Mouse (Mus musculus) liver, adult 10 weeks (tissue): ENCODE measurements around the gene Adcy4. TPM values are rescaled to one million over a fixed set of nuclear protein-coding genes. Genes with fewer than 3 reads are reported as not detected.

Source experiments
- polyA plus RNA-seq: library from polyadenylated mRNA; stranded (reverse); fragments of 350-450 nt; fragmentation: Illumina TruSeq; extraction: RNeasy Lipid Tissue Mini Kit (QIAGEN cat#74804); gene quantifications from one replicate; pipeline ENCODE4 v1.2.3, GENCODE M21; 2014; ENCODE audit warnings: low read depth, low replicate concordance

The Adcy4 gene
- polyA plus RNA-seq: 0.58 TPM

DNA sequence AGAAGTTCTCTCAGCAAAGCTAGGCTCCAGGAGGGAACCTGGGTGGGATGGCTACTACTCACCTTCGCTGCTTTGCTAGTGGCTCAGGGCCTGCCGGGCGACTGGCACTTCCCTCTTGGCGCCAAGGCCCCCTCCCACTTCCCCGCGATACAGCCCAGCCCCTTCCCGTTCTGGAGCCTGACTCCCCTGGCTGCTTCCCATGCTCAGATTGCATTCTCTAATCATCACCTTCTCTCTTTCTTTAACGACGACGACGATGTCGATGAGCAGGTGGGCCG, at the start of gene Adcy4:
Gene Adcy4 (minus strand): TSS at position 138 of the 278 bp plus-strand sequence.

GRCm38 (mm10) chr14:55822991-55823762, 39.3 kb upstream of the Adcy4 start, which contains the start of gene Nfatc4:
Gene Nfatc4 (plus strand): TSS chr14:55823144.

GRCm38 (mm10) chr14:55788256-55789050, 4.6 kb upstream of the Adcy4 start, which contains the start of gene Ripk3:
Gene Ripk3 (minus strand): TSS chr14:55788865.

GRCm38 (mm10) chr14:55765696-55766095, 18.2 kb downstream of the Adcy4 start, which contains the start of gene Ltb4r1:
Gene Ltb4r1 (plus strand): TSS chr14:55765962.

DNA sequence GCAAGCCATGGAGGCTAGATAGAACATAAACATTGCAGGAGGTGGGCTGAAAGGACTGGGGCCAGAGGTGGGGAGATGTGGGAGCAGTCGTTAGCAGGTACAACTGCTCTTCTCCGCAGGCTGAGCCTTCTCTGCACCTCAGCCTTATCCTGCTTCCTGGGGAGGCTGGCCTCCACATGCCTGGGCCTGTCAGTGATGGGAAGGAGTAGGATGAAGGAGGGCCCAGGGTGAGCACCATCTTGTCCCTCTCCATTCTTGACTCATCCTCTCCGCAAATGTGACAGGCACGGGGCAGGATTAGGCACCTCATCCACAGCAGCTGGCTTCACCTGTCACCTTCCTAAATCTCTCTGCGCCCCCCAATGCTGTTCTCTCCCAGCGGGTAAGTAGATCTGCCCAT, 22.7 kb downstream of the Adcy4 start, which contains the start of gene Ltb4r2:
Gene Ltb4r2 (plus strand): TSS at position 266 of the 400 bp plus-strand sequence.

DNA sequence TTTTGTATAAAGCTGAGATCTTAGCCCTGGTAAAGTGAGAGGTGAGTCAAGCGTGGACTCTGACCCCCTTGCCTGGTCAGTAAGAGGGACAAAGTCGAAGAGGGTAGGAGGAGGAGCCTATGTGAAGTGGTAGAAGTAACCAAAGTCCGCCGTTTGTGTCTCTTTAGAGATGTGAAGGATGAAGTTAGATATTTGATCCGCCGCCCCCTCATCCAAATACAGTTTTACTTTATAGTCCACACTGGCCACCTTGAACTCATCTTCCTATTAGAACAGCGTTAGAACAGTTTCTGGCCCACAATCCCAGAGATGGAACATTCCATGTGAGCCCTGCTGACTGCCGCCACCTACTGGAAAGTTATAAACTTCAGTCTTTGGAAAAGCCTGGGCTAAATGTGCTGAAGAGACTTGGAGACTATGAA, 25.5 kb downstream of the Adcy4 start, which contains the start of gene Cideb:
Gene Cideb (minus strand): TSS at position 96 of the 422 bp plus-strand sequence.

GRCm38 (mm10) chr14:55745180-55745860, 38.6 kb downstream of the Adcy4 start, which contains the start of the genes Dhrs1 and Nop9:
Gene Dhrs1 (minus strand): TSS chr14:55745690.
Gene Nop9 (plus strand): TSS chr14:55745693.

DNA sequence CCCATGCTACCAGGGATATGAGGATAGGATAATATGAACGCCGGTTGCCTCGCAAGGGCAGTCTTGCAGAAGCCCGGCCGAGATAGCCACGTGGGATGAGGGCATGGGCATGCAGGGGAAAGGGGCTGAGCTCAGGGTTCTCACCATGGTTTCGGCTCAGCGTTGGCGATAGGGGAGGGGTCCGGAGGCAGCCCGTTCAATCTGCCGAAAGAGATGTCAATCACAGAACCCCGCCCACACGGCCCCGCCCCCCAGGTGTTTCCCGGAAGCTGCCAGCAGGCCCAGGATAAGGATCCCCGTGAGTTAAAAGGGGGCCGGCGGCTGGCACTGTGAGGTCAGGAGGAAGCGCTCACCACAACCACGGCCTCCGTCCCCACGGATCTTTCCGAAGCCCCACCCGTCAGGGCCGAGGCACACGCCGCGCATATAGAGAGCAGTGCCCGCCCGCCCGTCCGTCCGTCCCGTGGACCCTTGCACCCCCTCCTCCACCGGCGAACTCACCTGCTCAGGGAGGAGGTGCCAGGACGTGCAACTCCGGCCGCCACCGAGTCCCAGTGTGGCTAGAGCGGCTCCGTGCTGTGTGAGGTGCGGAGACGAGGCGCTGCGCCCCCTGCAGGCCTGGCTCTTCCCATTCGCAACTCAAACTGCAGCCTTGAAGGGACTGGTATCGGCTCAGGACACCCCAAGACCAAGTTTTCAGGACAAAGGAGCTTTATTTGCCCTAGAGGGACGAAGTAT, 62.0 kb downstream of the Adcy4 start, which contains the start of gene Rabggta:
Gene Rabggta (minus strand): TSS at position 564 of the 738 bp plus-strand sequence.

Other genes starting within 250 kb of the Adcy4 start
- 0.24 TPM for gene Pck2, start 243.8 kb downstream of the Adcy4 start, polyA plus RNA-seq
- gene Dcaf11, start 224.1 kb downstream of the Adcy4 start, polyA plus RNA-seq: 82.7 TPM
- gene A730061H03Rik, start 223.7 kb downstream of the Adcy4 start, polyA plus RNA-seq: not detected
- gene Fitm1, start 208.5 kb downstream of the Adcy4 start, polyA plus RNA-seq: 0.87 TPM
- gene Psme1, start 206.0 kb downstream of the Adcy4 start, polyA plus RNA-seq: 149 TPM
- 9.1 TPM for gene Emc9, start 198.8 kb downstream of the Adcy4 start, polyA plus RNA-seq
- 129 TPM for gene Psme2, start 193.0 kb downstream of the Adcy4 start, polyA plus RNA-seq
- gene Rnf31, start 192.4 kb downstream of the Adcy4 start, polyA plus RNA-seq: 3.8 TPM
- 28.2 TPM for gene Irf9, start 180.5 kb downstream of the Adcy4 start, polyA plus RNA-seq
- 0.24 TPM for gene Rec8, start 166.1 kb downstream of the Adcy4 start, polyA plus RNA-seq
- 5.0 TPM for gene Ipo4, start 148.1 kb downstream of the Adcy4 start, polyA plus RNA-seq
- 0.66 TPM for gene Gm49378, start 146.2 kb downstream of the Adcy4 start, polyA plus RNA-seq
- gene Tm9sf1, start 140.3 kb downstream of the Adcy4 start, polyA plus RNA-seq: 26.3 TPM
- gene Tssk4, start 133.9 kb downstream of the Adcy4 start, polyA plus RNA-seq: not detected
- 9.9 TPM for gene Mdp1, start 123.6 kb downstream of the Adcy4 start, polyA plus RNA-seq
- 16.3 TPM for gene Gmpr2, start 112.2 kb downstream of the Adcy4 start, polyA plus RNA-seq
- 75.4 TPM for gene Nedd8, start 112.0 kb downstream of the Adcy4 start, polyA plus RNA-seq
- gene Tinf2, start 102.3 kb downstream of the Adcy4 start, polyA plus RNA-seq: 4.1 TPM
- 0.66 TPM for gene Tgm1, start 70.2 kb downstream of the Adcy4 start, polyA plus RNA-seq
- 1.4 TPM for gene Rabggta, start 61.8 kb downstream of the Adcy4 start, polyA plus RNA-seq
- gene Dhrs1, start 38.4 kb downstream of the Adcy4 start, polyA plus RNA-seq: 50.2 TPM
- 5.4 TPM for gene Nop9, start 38.4 kb downstream of the Adcy4 start, polyA plus RNA-seq
- gene Cideb, start 25.6 kb downstream of the Adcy4 start, polyA plus RNA-seq: 47.4 TPM
- 0.24 TPM for gene Ltb4r2, start 22.7 kb downstream of the Adcy4 start, polyA plus RNA-seq
- not detected for gene Ltb4r1, start 18.1 kb downstream of the Adcy4 start, polyA plus RNA-seq
- 0.53 TPM for gene Ripk3, start 4.8 kb upstream of the Adcy4 start, polyA plus RNA-seq
- gene Nfatc4, start 39.0 kb upstream of the Adcy4 start, polyA plus RNA-seq: not detected
- gene Nynrin, start 69.9 kb upstream of the Adcy4 start, polyA plus RNA-seq: 0.05 TPM
- gene Cbln3, start 100.3 kb upstream of the Adcy4 start, polyA plus RNA-seq: 0.19 TPM
- gene Khnyn, start 100.9 kb upstream of the Adcy4 start, polyA plus RNA-seq: 16.9 TPM
- 6.6 TPM for gene Sdr39u1, start 116.2 kb upstream of the Adcy4 start, polyA plus RNA-seq
- not detected for gene Cma1, start 160.6 kb upstream of the Adcy4 start, polyA plus RNA-seq
- gene Cma2, start 166.9 kb upstream of the Adcy4 start, polyA plus RNA-seq: not detected
- not detected for gene Mcpt1, start 233.9 kb upstream of the Adcy4 start, polyA plus RNA-seq
- not detected for gene Mcpt9, start 246.4 kb upstream of the Adcy4 start, polyA plus RNA-seq